Mouse (Mus musculus): ENCODE results near the gene Gm10718. TPM values are rescaled to one million over a fixed set of nuclear protein-coding genes. Genes with fewer than 3 reads are reported as not detected.
"Not testable (repeated sequence)": the region's sequence is repeated elsewhere in the genome, so short reads cannot be mapped to it uniquely, and the experiment has no call there.

The Gm10718 gene
- 18.3 and 195 TPM in 2 replicates for polyA plus RNA-seq (2012; ENCODE audit: insufficient read depth, low replicate concordance)

- not testable (repeated sequence) for H3K9me3 ChIP-seq; H3K27me3 ChIP-seq (replicated peaks); H3K4me3 ChIP-seq (replicated peaks); H3K36me3 ChIP-seq (replicated peaks; ENCODE audit: low read length); H3K4me1 ChIP-seq
Measured at GRCm38 (mm10) chr9:3023312-3023984, at the start of gene Gm10718. TSS of gene Gm10718 (plus strand) at chr9:3023547.

- not testable (repeated sequence) for H3K36me3 ChIP-seq (replicated peaks; ENCODE audit: low read length); H3K4me1 ChIP-seq; H3K27me3 ChIP-seq (replicated peaks); H3K9me3 ChIP-seq; H3K4me3 ChIP-seq (replicated peaks)
Measured at GRCm38 (mm10) chr9:3000445-3000972, 22.8 kb upstream of the Gm10718 start, which contains the start of gene Gm10722. TSS of gene Gm10722 (plus strand) at chr9:3000922.

- not testable (repeated sequence) for H3K4me1 ChIP-seq; H3K4me3 ChIP-seq (replicated peaks); H3K36me3 ChIP-seq (replicated peaks; ENCODE audit: low read length); H3K27me3 ChIP-seq (replicated peaks); H3K9me3 ChIP-seq
Measured at GRCm38 (mm10) chr9:3001006-3001405, 22.3 kb upstream of the Gm10718 start.

GRCm38 (mm10) chr9:3001948-3002659 is 21.2 kb upstream of the Gm10718 start:
- TF ChIP-seq GATA1 (IDR thresholded peaks at IDR 0.05; ENCODE audit: borderline replicate concordance, low read length): peak; percentile 38; the same call in 2 of the 3 replicates
- not testable (repeated sequence) for H3K4me1 ChIP-seq; H3K36me3 ChIP-seq (replicated peaks; ENCODE audit: low read length); H3K9me3 ChIP-seq; H3K27me3 ChIP-seq (replicated peaks); H3K4me3 ChIP-seq (replicated peaks)

GRCm38 (mm10) chr9:3002794-3003396 is 20.5 kb upstream of the Gm10718 start, which contains the start of gene Gm11168:
TSS of gene Gm11168 (plus strand) at chr9:3003346.
- H3K4me3 ChIP-seq (replicated peaks); H3K4me1 ChIP-seq; H3K36me3 ChIP-seq (replicated peaks; ENCODE audit: low read length); H3K9me3 ChIP-seq; H3K27me3 ChIP-seq (replicated peaks): not testable (repeated sequence)

GRCm38 (mm10) chr9:3006179-3006578 is 17.2 kb upstream of the Gm10718 start:
- H3K9me3 ChIP-seq; H3K4me1 ChIP-seq; H3K36me3 ChIP-seq (replicated peaks; ENCODE audit: low read length); H3K27me3 ChIP-seq (replicated peaks); H3K4me3 ChIP-seq (replicated peaks): not testable (repeated sequence)

- not testable (repeated sequence) for H3K4me1 ChIP-seq; H3K4me3 ChIP-seq (replicated peaks); H3K36me3 ChIP-seq (replicated peaks; ENCODE audit: low read length); H3K27me3 ChIP-seq (replicated peaks); H3K9me3 ChIP-seq
Measured at GRCm38 (mm10) chr9:3006636-3007035, 16.7 kb upstream of the Gm10718 start.

- not testable (repeated sequence) for H3K4me3 ChIP-seq (replicated peaks); H3K4me1 ChIP-seq; H3K27me3 ChIP-seq (replicated peaks); H3K9me3 ChIP-seq; H3K36me3 ChIP-seq (replicated peaks; ENCODE audit: low read length)
Measured at GRCm38 (mm10) chr9:3007272-3007671, 16.1 kb upstream of the Gm10718 start.

GRCm38 (mm10) chr9:3009331-3009730 is 14.0 kb upstream of the Gm10718 start:
- H3K4me1 ChIP-seq; H3K27me3 ChIP-seq (replicated peaks); H3K36me3 ChIP-seq (replicated peaks; ENCODE audit: low read length); H3K4me3 ChIP-seq (replicated peaks); H3K9me3 ChIP-seq: not testable (repeated sequence)

GRCm38 (mm10) chr9:3012054-3012621 is 11.2 kb upstream of the Gm10718 start:
- not testable (repeated sequence) for H3K27me3 ChIP-seq (replicated peaks); H3K4me3 ChIP-seq (replicated peaks); H3K36me3 ChIP-seq (replicated peaks; ENCODE audit: low read length); H3K9me3 ChIP-seq; H3K4me1 ChIP-seq

- not testable (repeated sequence) for H3K36me3 ChIP-seq (replicated peaks; ENCODE audit: low read length); H3K4me1 ChIP-seq; H3K9me3 ChIP-seq; H3K4me3 ChIP-seq (replicated peaks); H3K27me3 ChIP-seq (replicated peaks)
Measured at GRCm38 (mm10) chr9:3012733-3013279, 10.5 kb upstream of the Gm10718 start, which contains the start of gene Gm10721. TSS of gene Gm10721 (plus strand) at chr9:3013140.

- not testable (repeated sequence) for H3K4me3 ChIP-seq (replicated peaks); H3K4me1 ChIP-seq; H3K9me3 ChIP-seq; H3K27me3 ChIP-seq (replicated peaks); H3K36me3 ChIP-seq (replicated peaks; ENCODE audit: low read length)
Measured at GRCm38 (mm10) chr9:3015354-3015753, 8.0 kb upstream of the Gm10718 start, which contains the start of gene Gm10720. TSS of gene Gm10720 (plus strand) at chr9:3015654.

- not testable (repeated sequence) for H3K4me1 ChIP-seq; H3K9me3 ChIP-seq; H3K27me3 ChIP-seq (replicated peaks); H3K4me3 ChIP-seq (replicated peaks); H3K36me3 ChIP-seq (replicated peaks; ENCODE audit: low read length)
Measured at GRCm38 (mm10) chr9:3015896-3016295, 7.5 kb upstream of the Gm10718 start.

GRCm38 (mm10) chr9:3017108-3017507 is 6.2 kb upstream of the Gm10718 start, which contains the start of gene Gm10719:
TSS of gene Gm10719 (plus strand) at chr9:3017408.
- not testable (repeated sequence) for H3K4me1 ChIP-seq; H3K36me3 ChIP-seq (replicated peaks; ENCODE audit: low read length); H3K27me3 ChIP-seq (replicated peaks); H3K4me3 ChIP-seq (replicated peaks); H3K9me3 ChIP-seq

GRCm38 (mm10) chr9:3018944-3019343 is 4.4 kb upstream of the Gm10718 start:
- H3K36me3 ChIP-seq (replicated peaks; ENCODE audit: low read length); H3K4me1 ChIP-seq; H3K4me3 ChIP-seq (replicated peaks); H3K9me3 ChIP-seq; H3K27me3 ChIP-seq (replicated peaks): not testable (repeated sequence)
